In genomic region chr1:42035371-42035770, GRCm38 (mm10) we compare ENCODE assay signal across 17 mouse cellular contexts.
"Had no signal": no experiment of that assay in that cellular context is flagged by ENCODE, and none has a peak within 500 bp of the region (broad histone marks: within the 10 kb centered on the region; RNA-seq: fewer than 3 reads in every experiment).

No protein-coding gene starts in this region.

- H3K9me3 ChIP-seq: midbrain, embryonic 10.5 days; midbrain, embryonic 12.5 days; midbrain, embryonic 15.5 days; neural tube, embryonic 12.5 days had no signal

- H3K9ac ChIP-seq: liver, embryonic 14.5 days; lung, embryonic 14.5 days; midbrain, embryonic 12.5 days; midbrain, embryonic 15.5 days; neural tube, embryonic 12.5 days had no signal

- DNase-seq: lung, adult 18-20 months; lung, embryonic 14.5 days; lung, postnatal 10 days; lung, postnatal 4 days; retina, postnatal 1 day; right cerebral cortex, adult 18-20 months; right cerebral cortex, postnatal 25 days; right cerebral cortex, postnatal 4 days; spleen, adult 18-20 months; thymus, adult 18-20 months; thymus, postnatal 25 days; thymus, postnatal 4 days had no signal

- H3K4me2 ChIP-seq: lung, embryonic 14.5 days; midbrain, embryonic 12.5 days; midbrain, embryonic 15.5 days; neural tube, embryonic 12.5 days had no signal

- H3K36me3 ChIP-seq: midbrain, embryonic 10.5 days; midbrain, embryonic 12.5 days; midbrain, embryonic 15.5 days; neural tube, embryonic 12.5 days had no signal

- H3K4me3 ChIP-seq: midbrain, embryonic 10.5 days; midbrain, embryonic 12.5 days; midbrain, embryonic 15.5 days; neural tube, embryonic 12.5 days had no signal

- H3K27ac ChIP-seq: liver, embryonic 14.5 days; midbrain, embryonic 10.5 days; midbrain, embryonic 12.5 days; midbrain, embryonic 15.5 days; neural tube, embryonic 12.5 days had no signal

- H3K27me3 ChIP-seq: midbrain, embryonic 12.5 days; midbrain, embryonic 15.5 days; neural tube, embryonic 12.5 days had no signal

- H3K4me1 ChIP-seq: midbrain, embryonic 10.5 days; midbrain, embryonic 12.5 days; midbrain, embryonic 15.5 days; neural tube, embryonic 12.5 days had no signal

- ATAC-seq: midbrain, embryonic 15.5 days had no signal
